Mouse (Mus musculus) embryonic facial prominence, embryonic 11.5 days (tissue): ENCODE measurements around the gene Ddb1. TPM values are rescaled to one million over a fixed set of nuclear protein-coding genes. Genes with fewer than 3 reads are reported as not detected.
A peak's percentile ranks its signal among the peaks of the same experiment; 100 is the strongest.

Experiments
- ATAC-seq: fragments of 200-750 bp; cut with Nextera tagmentation; replicated peaks from 2 replicates; pipeline ENCODE4 v1.8.0; 2017; ENCODE audit warnings: low read depth; ENCODE audit not compliant: insufficient number of reproducible peaks, low FRiP score, low TSS enrichment
- DNase-seq: peaks from one replicate; pipeline ENCODE4 v3.0.0-alpha.2; 2015; ENCODE audit warnings: low spot score
- H3K27ac ChIP-seq: fragments of 300-500 bp; sonication (generic); replicated peaks from 2 replicates; pipeline ENCODE4 v1.5.1; 2014; ENCODE audit warnings: mild to moderate bottlenecking, low read depth, low read length, control low read depth
- H3K27me3 ChIP-seq: fragments of 300-500 bp; sonication (generic); 2 replicates; pipeline ENCODE4 v1.6.1; 2014; ENCODE audit warnings: mild to moderate bottlenecking, low read length, moderate library complexity, mixed read lengths; ENCODE audit not compliant: control insufficient read depth, insufficient read depth
- H3K36me3 ChIP-seq: fragments of 300-500 bp; sonication (generic); replicated peaks from 2 replicates; pipeline ENCODE4 v1.6.1; 2014; ENCODE audit warnings: low read depth, mild to moderate bottlenecking, low read length, moderate library complexity, mixed read lengths; ENCODE audit not compliant: control insufficient read depth, insufficient read depth
- H3K4me1 ChIP-seq: fragments of 300-500 bp; sonication (generic); 2 replicates; pipeline ENCODE4 v1.6.1; 2014; ENCODE audit warnings: low read length, mixed read lengths; ENCODE audit not compliant: control insufficient read depth, insufficient read depth
- H3K4me2 ChIP-seq: fragments of 300-500 bp; sonication (generic); 2 replicates; pipeline ENCODE4 v1.6.1; 2014; ENCODE audit warnings: low read depth, mild to moderate bottlenecking, control low read depth, low read length, moderate library complexity
- H3K4me3 ChIP-seq: fragments of 300-500 bp; sonication (generic); 2 replicates; pipeline ENCODE4 v1.5.1; 2014; ENCODE audit warnings: low read depth, low read length, control low read depth
- H3K9ac ChIP-seq: fragments of 300-500 bp; sonication (generic); replicated peaks from 2 replicates; pipeline ENCODE4 v1.6.1; 2014; ENCODE audit warnings: mild to moderate bottlenecking, control low read depth, low read length
- H3K9me3 ChIP-seq: fragments of 300-500 bp; sonication (generic); replicated peaks from 2 replicates; pipeline ENCODE4 v1.6.1; 2016; ENCODE audit warnings: mild to moderate bottlenecking, low read length, inconsistent platforms, mixed read lengths; ENCODE audit not compliant: control insufficient read depth
- WGBS: fragments of 180-500 bp; shearing (Covaris S2); extraction: QIAGEN DNeasy Blood & Tissue Kit; methylation state at CpG from one replicate; pipeline ENCODE4 v1.1.7; 2014; 5-methylcytosine and 5-hydroxymethylcytosine counted together
- polyA plus RNA-seq: library from polyadenylated mRNA; unstranded; fragments of >200 nt; fragmentation: Nextera tagmentation; extraction: Ambion mirVana; gene quantifications from 2 replicates; pipeline ENCODE4 v1.2.1, GENCODE M21; 2014

Gene Ddb1
- polyA plus RNA-seq, 1 experiment from 2014 or later, result 408 TPM

- H3K4me2 ChIP-seq, result no peak overlapping the region
- H3K36me3 ChIP-seq, result no peaks in the 10 kb centered on the region
- WGBS, result 69% methylated on average over 3 of the region's 3 CpGs
- no peaks in the 10 kb centered on the region for H3K4me1 ChIP-seq
- H3K27me3 ChIP-seq, result no peaks in the 10 kb centered on the region
- DNase-seq, result no peak
- H3K9me3 ChIP-seq, result no peaks in the 10 kb centered on the region
- no peak overlapping the region for H3K27ac ChIP-seq
- no peak overlapping the region for H3K9ac ChIP-seq
- H3K4me3 ChIP-seq, result no peak overlapping the region
- no peak for ATAC-seq
Measured at GRCm38 (mm10) chr19:10656058-10656457, 50.9 kb downstream of the Ddb1 start.

DNA sequence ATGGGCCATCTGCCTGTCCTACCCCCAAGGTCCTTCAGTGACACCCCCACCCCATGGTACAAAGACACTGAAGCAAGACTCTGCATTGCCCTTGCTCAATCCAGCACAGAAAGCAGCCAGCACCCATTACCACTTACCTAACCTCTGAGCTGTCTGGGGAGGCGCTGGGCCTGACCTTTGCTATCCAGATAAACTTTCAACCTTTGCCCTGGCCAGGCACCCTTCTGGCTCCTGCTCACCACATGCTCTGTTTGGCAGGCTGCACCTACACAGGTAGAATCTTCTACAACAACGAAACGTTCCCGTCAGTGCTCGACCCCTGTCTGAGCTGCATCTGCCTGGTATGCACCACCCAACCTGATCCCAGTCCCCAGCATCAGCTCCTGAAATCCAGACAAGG is 52.6 kb downstream of the Ddb1 start:
- Histone ChIP-seq H3K4me1 (no peaks in the 10 kb centered on the region), H3K9me3 (no peaks in the 10 kb centered on the region), H3K27ac (no peak overlapping the region), H3K36me3 (no peaks in the 10 kb centered on the region), H3K4me3 (no peak overlapping the region), H3K27me3 (no peaks in the 10 kb centered on the region), H3K4me2 (no peak overlapping the region), H3K9ac (no peak overlapping the region)
- DNase-seq (no peak), ATAC-seq (no peak)
- 86% methylated on average over 5 of the region's 5 CpGs for WGBS

GRCm38 (mm10) chr19:10658406-10658805 is 53.3 kb downstream of the Ddb1 start:
- 91% methylated on average over 2 of the region's 2 CpGs for WGBS
- Histone ChIP-seq H3K4me1 (no peaks in the 10 kb centered on the region), H3K9ac (no peak overlapping the region), H3K27me3 (no peaks in the 10 kb centered on the region), H3K4me3 (no peak overlapping the region), H3K9me3 (no peaks in the 10 kb centered on the region), H3K36me3 (no peaks in the 10 kb centered on the region), H3K4me2 (no peak overlapping the region), H3K27ac (no peak overlapping the region)
- DNase-seq (no peak), ATAC-seq (no peak)

DNA sequence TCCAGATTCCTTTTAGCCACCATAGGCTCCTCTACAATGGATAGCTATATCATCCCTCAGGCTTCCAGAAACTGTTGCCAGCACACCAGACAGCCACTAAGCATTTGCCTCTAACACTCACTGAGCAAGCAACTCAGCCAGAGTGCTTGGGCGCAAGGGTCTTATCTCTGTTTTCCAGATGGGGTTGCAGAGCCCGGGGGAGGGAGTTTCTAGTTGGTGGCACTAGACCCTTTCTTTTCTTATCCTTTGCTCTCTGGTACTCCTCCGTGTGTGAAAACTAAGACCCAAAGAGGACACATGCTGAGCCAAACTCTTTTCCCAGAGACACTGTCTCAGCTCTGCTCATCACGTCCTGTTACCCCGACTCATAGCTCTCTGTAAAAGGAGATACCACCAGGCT is 56.2 kb downstream of the Ddb1 start:
- WGBS, result 75% methylated on average over 5 of the region's 5 CpGs
- ATAC-seq, result no peak
- no peak overlapping the region for H3K27ac ChIP-seq

DNA sequence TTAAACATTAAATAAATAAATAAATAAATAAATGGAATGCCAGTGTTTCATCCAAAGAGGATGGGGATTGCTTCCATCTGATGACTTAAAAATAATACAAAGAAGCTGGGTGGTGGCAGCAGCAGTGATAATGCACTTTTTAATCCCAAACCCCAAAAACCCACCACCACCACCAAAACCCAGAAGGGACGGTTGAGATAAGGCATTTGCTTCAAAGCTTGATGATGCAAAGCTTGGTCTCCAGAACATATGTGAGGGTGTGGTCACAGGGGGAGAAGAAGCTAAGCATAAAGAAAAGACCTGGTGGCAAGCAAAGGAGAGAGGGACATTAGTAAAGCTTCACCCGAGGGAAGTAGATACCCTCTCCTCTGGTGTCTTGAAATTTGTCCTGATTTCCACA is 56.8 kb downstream of the Ddb1 start:
- Histone ChIP-seq H3K4me2 (no peak overlapping the region), H3K9ac (no peak overlapping the region), H3K9me3 (no peaks in the 10 kb centered on the region), H3K27me3 (no peaks in the 10 kb centered on the region), H3K4me3 (no peak overlapping the region), H3K36me3 (no peaks in the 10 kb centered on the region), H3K27ac (no peak overlapping the region), H3K4me1 (no peaks in the 10 kb centered on the region)
- WGBS, result 85% methylated on average over 2 of the region's 2 CpGs
- DNase-seq (no peak), ATAC-seq (no peak)

More for the DNA sequence above, 56.2 kb downstream of the Ddb1 start:
- Histone ChIP-seq H3K4me3 (no peak overlapping the region), H3K4me1 (no peaks in the 10 kb centered on the region), H3K4me2 (no peak overlapping the region), H3K9ac (no peak overlapping the region), H3K9me3 (no peaks in the 10 kb centered on the region), H3K27me3 (no peaks in the 10 kb centered on the region), H3K36me3 (no peaks in the 10 kb centered on the region)
- DNase-seq, result no peak

DNA sequence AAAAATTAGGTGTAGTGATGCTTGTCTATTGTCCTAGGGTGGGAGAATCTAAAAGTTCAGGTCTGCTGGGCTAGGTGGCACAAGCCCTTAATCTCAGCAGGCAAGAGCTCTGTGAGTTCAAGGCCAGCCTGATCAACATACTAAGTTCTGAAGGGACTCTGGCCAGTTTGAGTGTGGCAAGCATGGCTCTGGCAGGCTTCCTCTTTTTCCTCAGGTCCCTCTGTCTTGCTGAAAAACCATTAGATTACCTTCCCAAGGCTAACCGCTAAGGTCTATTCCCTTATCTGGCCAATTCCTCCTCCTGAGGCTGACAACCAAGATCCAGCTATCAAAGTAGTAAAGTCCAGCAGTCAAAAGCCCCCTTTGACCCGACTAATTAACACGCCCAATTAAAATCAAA is 57.5 kb downstream of the Ddb1 start:
- 68% methylated on average over 3 of the region's 3 CpGs for WGBS
- Histone ChIP-seq H3K9me3 (no peaks in the 10 kb centered on the region), H3K4me1 (no peaks in the 10 kb centered on the region), H3K9ac (no peak overlapping the region), H3K4me3 (no peak overlapping the region), H3K27ac (no peak overlapping the region), H3K36me3 (no peaks in the 10 kb centered on the region), H3K27me3 (no peaks in the 10 kb centered on the region), H3K4me2 (no peak overlapping the region)
- no peak for ATAC-seq
- no peak for DNase-seq

DNA sequence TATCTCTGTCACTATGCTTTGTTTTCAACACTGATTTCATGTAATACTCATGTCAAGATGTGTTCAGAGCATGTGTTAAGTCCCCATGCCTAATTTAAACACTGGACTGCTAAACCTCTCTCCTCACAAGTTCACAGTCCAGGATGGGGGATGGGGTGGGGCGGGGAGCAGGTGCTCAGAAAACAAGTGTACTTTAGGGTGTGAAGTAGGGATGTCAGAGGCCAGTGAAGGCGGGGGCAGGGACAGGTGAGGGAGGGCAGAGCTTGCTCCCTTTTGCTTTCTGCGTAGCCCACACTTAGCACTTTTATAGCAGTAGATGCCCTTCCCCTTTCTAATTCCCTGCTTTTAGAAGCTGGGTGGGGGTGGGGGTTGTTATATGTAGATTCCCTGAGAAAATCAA is 60.0 kb downstream of the Ddb1 start:
- Histone ChIP-seq H3K27me3 (no peaks in the 10 kb centered on the region), H3K36me3 (no peaks in the 10 kb centered on the region), H3K9me3 (no peaks in the 10 kb centered on the region), H3K9ac (no peak overlapping the region), H3K4me3 (no peak overlapping the region), H3K4me2 (no peak overlapping the region), H3K27ac (no peak overlapping the region), H3K4me1 (no peaks in the 10 kb centered on the region)
- ATAC-seq, result no peak
- WGBS, result 65% methylated on average over 3 of the region's 3 CpGs
- no peak for DNase-seq

GRCm38 (mm10) chr19:10665499-10665898 is 60.4 kb downstream of the Ddb1 start:
- Histone ChIP-seq H3K27ac (no peak overlapping the region), H3K4me2 (no peak overlapping the region), H3K27me3 (no peaks in the 10 kb centered on the region), H3K9me3 (no peaks in the 10 kb centered on the region), H3K4me3 (no peak overlapping the region), H3K4me1 (no peaks in the 10 kb centered on the region), H3K9ac (no peak overlapping the region), H3K36me3 (no peaks in the 10 kb centered on the region)
- 15% methylated on average over 2 of the region's 2 CpGs for WGBS
- ATAC-seq (peak; percentile 71), DNase-seq (peak; percentile 74)
